Mouse (Mus musculus) heart, postnatal 25 days (tissue): ENCODE measurements around the gene Rsph6a. TPM values are rescaled to one million over a fixed set of nuclear protein-coding genes. Genes with fewer than 3 reads are reported as not detected.
"Not testable (repeated sequence)": the region's sequence is repeated elsewhere in the genome, so short reads cannot be mapped to it uniquely, and the experiment has no call there.

Experiments
- DNase-seq: peaks from one replicate; pipeline ENCODE4 v3.0.0; 2022; ENCODE audit warnings: low spot score
- intact Hi-C: fragments of 180-260 bp; cut with DNase I; formaldehyde crosslinking; loops from one replicate; pipeline ENCODE4 v1.15.1; 2025
- total RNA-seq, 2 experiments: library from RNA; stranded (reverse); gene quantifications; 2 replicates each; pipeline ENCODE4 v1.2.3; 2021

Gene Rsph6a
- total RNA-seq, 2 experiments from 2014 or later = not detected

DNA sequence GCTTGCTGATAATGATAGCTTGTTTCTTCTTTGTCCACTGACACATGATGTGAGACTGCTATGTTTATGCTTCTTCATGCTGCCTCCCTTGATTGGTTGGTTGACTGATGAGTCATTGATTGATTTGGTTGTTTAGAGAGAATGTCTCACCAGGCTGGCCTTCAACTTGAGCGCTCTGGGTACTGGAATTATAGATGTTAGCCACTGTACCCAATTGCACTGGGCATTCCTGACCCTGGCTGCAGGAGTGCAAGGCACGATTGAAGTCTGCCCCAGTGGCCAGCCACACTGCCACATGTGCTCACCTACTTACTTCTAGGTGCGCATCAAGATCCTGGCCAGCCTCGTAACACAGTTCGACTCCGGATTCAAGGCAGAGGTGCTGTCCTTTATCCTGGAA lies 9.9 kb upstream of the Rsph6a start:
- DNase-seq = no peak
- intact Hi-C loops = no loop called here

DNA sequence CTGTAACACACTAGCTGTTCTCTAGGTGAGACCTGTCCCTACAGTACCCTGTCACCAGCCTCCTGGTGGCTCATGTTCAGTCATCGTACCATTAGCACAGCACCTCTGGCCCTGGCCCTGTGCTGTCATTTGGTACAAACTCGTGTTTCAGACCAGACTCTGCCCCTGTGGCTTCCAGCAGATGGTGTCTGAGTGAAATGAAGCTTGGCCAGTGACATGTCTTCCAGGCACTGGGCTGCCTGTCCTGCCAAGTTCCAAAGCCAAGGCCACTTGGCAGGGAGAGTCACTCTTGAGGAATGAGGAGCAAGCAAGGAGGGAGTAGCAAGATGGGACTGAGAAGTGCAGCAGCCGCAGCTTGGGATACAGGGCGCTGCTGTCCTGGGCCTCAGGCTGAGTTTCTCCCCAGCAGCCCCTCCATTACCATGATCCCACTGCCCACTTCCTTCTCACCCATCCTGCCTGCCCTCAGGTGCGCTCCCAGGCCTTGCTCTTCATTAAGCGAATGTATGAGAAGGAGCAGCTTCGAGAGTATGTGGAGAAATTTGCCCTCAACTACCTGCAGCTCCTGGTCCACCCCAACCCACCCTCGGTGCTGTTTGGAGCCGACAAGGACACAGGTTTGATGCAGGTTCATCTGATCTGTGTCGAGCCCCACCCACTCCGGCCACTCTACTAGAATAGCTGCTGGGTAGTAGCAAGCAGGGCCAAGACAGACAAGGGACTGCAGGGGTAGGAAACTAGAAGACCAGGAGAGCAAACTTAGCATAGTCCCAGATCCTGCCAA lies 8.0 kb upstream of the Rsph6a start:
- no peak for DNase-seq
- intact Hi-C loops = no loop called here

DNA sequence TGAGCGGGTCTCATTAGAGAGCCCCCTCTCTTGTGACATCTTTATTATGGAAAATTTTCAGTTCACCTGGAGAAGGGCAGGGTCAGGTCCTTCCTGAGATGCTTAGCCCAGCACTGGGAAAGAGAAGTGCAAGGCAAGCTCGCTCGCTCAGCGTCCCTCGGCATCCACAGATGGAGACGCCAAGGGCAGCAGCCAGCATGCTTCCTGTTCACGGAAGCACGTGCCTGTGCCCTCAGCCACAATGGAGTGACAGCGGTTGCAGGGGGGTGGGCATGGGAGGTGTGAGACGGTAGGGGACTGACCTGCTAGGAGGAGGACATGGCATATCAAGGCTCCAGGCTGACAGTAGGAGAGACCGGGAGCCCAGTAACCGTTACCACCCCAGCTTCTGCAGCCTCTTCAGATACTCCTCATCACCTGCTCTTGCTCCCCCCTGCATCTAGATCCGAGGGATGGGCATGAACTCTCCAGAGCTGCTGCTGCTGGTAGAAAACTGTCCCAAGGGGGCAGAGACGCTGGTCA lies 6.4 kb upstream of the Rsph6a start:
- intact Hi-C loops = no loop called here
- DNase-seq = no peak

DNA sequence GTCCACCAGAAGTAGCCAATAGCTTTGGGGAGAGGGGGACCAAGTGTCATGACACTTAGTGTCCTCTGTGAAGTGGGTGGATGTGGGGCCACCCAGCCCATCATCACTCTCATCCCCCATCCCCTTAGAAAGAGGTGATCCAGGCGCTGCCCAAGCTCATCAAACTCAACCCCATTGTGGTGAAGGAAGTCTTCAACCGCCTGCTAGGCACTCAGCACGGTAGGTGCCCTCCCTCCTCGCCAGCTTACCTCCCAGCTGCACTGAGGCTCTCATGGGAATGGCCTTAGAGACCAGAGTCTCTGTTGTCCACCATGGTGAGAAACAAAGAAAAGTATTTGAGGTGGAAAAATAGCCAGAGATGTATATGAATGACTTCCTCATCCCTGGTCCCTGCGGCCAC lies 5.2 kb upstream of the Rsph6a start:
- no peak for DNase-seq
- intact Hi-C loops = no loop called here

DNA sequence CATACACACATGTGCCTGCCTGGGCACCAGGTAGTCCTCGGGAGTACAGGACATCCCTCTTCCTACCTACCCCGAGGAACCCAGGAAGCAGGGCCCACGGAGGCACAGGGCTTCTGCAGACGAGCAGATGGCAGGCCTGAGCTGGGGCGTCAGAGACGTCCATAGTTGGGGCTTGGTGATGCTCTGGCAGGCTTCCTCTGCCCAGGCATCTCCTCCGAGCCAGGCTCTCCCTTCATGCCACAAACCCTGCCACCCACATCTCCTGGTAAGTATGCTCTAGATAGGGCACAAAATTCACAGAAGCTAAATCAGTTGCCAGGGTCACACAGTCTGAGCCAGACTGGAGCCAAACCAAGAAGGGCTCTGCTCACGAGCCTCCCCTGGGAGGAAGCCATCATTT lies 4.3 kb upstream of the Rsph6a start:
- intact Hi-C loops = no loop called here
- no peak for DNase-seq

DNA sequence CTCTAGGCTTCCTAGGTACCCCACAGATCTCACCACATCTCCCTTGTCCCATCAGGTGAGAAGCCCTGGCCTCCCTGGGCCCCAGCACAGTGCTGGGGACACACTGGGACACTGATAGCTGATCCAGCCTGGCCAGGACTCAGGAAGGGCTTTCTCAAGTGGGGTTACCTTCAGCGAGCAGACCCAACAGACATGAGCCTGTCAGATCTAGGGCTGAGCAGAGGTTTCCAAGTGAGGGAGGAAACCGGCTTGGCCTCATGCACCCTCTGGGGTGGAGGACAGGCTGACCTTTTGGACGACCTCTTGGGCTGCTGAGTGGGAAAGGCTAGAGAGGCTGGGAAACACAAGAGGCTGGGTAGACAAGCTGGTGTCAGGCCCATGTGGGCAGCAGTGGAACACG lies 3.3 kb upstream of the Rsph6a start:
- DNase-seq = no peak

DNA sequence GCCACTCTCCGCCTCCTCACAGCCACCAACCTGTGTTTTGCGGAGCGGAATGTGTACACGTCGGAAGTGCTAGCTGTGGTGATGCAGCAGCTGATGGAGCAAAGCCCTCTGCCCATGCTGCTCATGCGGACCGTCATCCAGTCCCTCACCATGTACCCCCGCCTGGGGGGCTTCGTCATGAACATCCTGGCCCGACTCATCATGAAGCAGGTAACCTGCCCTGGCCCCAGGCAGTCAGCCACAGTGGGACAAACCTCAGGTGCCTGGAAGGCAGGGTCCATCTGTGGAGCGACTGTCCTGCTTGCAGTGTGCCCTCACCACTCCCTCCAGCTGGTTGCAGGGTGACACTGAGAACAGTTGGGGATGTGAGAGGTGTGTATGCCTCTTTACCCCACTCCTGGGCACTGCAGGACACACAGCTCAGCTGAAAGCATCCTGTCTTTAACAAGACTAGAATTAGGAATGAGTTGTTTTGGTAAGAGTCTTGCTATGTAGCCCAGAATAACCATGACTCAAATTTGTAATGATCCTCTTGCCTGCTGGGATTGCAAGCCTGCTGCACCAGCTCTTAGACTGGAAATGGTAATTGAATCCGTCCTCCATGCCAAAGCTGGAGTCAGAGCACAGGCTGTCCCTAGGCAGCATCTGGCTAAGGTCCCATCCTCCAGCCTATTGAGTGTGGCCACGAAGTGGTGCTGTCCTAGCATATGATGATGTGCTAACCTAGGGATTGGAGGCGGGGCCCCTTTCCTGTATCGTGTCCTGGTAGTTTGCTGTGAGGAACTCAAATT lies 1.9 kb upstream of the Rsph6a start:
- no peak for DNase-seq
- intact Hi-C loops = no loop called here

More for the DNA sequence above, 3.3 kb upstream of the Rsph6a start:
- intact Hi-C loops = no loop called here

DNA sequence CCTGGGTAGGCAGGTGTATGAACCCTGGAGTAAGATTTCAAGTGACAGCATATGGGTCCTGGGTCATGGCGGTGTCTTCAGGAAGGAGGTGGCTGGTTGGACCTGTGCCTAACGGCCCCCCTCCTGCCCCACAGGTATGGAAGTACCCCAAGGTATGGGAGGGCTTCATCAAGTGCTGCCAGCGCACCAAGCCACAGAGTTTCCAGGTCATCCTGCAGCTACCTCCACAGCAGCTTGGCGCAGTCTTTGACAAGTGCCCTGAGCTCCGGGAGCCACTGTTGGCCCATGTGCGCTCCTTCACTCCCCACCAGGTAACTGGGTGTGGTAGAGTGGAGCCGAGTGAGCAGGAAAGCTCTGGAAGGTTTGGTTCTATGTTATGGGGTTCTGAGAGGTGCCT lies 1.4 kb upstream of the Rsph6a start:
- DNase-seq = no peak
- intact Hi-C loops = no loop called here

DNA sequence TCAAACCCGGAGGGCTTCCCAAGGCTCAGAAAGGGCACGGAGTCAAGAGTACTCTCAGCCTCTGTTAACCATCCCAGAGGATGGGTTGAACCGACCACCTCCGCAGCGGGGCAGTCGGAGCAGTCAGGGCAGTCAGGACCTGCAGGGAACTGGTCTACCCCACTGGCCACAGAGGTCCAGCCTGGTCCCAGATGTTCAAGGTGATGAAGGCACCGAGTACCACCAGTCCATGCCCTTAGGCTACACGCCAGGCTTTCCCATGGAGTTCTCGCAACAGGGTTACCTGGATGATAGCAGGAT lies 237 bp downstream of the Rsph6a start:
- DNase-seq = no peak
- intact Hi-C loops = no loop called here

DNA sequence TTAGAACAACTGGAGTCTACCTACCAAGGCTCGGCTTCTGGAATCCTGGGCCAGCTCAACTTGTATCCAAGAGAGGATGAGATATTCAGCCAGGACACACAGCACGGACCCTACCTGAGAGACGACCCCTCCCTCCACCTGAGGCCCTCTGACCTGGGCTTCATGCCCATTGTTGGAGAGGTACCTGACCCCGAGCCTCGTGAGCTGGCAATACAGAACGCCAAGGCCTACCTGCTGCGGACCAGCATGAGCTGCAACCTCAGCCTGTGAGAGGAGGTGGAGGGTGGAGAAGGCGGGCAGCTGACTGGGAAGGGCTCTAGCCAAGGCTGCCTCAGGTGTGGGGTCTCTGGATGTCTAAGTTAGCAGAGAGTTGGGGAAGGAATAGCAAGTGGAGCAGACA lies 618 bp downstream of the Rsph6a start:
- no peak for DNase-seq
- intact Hi-C loops = no loop called here

DNA sequence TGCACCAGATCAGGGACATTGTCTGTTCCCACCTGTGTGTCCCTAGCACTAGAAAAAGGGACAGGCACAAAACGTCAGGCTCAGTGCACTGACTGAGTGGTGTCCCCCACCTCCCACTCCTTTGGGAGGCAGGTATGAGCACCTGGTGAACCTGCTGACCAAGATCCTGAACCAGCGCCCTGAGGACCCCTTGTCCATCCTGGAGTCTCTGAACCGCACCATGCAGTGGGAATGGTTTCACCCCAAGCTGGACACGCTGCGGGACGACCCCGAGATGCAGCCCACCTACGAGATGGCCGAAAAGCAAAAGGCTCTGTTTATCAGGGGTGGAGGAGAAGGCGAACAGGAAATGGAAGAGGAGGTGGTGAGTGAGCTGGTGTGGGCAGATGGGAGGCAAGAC lies 2.9 kb downstream of the Rsph6a start:
- DNase-seq = no peak
- intact Hi-C loops = no loop called here

DNA sequence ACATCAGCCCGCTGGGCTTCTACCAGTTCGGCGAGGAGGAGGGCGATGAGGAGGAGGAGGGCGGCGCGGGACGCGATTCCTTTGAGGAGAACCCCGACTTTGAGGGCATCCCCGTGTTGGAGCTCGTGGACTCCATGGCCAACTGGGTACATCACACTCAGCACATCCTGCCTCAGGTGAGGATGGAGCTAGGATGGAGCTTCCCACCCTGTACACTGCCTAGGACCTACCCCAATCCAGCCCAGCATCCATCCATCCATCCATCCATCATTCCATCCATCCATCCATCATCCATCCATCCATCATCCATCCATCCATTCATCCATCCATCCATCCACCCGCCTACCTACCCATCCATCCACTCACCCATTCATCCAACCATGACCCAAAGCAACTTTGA lies 11.4 kb downstream of the Rsph6a start:
- DNase-seq = no peak
- intact Hi-C loops = no loop called here

DNA sequence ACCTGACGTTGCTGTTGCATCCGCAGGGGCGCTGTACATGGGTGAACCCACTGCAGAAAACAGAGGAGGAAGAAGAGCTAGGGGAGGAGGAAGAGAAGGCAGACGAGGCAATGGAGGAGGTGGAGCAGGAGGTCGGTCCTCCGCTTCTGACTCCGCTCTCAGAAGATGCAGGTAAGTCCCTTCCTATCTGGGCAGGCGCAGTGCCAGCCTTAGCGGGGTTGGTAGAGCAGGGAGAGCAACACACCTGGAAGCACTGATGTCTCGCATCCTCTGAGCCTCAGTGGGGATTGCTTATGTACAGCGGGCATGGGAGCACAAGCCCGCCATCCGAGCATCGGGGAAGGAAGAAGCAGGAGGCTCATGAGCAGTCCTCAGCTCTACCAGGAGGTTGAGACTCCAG lies 12.6 kb downstream of the Rsph6a start:
- intact Hi-C loops = no loop called here
- DNase-seq = no peak

DNA sequence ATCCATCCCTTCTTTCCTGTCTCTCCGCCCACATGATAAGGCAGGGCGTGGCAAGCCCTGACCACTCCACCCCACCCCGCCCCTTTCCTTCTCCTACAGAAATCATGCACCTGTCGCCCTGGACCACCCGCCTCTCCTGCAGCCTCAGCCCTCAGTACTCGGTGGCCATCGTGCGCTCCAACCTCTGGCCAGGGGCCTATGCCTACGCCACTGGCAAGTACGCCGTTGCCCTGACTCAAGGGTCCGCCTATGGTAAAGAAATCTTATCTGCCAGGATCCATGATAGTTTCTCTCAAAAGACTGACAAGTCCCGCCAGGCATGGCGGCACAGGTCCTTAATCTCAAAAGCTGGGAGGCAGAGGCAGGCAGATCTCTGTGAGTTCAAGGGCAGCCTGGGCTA lies 13.4 kb downstream of the Rsph6a start:
- DNase-seq = no peak
- intact Hi-C loops = no loop called here

DNA sequence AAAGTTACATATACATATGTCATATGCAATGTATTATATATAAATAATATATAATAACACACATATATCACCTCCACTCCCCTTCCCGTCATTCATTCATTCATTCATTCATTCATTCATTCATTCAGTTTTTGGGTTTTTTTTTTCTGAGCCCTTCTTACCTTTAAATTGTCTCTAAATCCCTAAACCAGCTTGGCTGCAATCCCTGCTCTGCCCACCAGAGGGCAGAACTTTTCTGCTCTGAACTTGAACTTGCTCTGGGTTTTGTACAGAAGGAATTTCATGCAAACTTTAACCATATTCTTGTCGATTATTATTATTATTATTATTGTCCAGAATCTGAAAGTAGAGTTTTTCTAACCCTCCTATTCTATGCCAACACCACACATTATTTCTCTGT lies 14.2 kb downstream of the Rsph6a start:
- no peak for DNase-seq
- intact Hi-C loops = loop anchor here (1.0 kb wide), 1 partner anchor 25 kb away; no protein-coding TSS in a partner anchor

DNA sequence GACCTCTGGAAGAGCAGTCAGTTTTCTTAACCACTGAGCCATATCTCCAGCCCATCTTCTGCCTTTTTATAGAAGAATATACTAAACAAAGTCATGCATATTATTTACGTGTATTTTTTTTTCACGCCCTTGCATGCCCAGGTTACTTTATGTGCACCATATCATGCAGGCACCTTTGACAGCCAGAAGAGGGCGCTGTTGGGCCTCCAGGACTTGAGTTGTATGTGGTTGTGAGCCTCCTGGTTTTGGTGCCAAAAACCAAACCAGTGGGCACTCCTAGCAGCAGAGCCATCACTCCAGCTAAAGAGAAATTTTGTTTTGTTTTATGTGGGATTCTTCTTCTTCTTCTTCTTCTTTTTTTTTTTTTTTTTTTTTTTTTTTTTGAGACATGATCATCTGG lies 15.0 kb downstream of the Rsph6a start:
- DNase-seq = no peak
- intact Hi-C loops = loop anchor here (1.0 kb wide), 1 partner anchor 24 kb away; no protein-coding TSS in a partner anchor

DNA sequence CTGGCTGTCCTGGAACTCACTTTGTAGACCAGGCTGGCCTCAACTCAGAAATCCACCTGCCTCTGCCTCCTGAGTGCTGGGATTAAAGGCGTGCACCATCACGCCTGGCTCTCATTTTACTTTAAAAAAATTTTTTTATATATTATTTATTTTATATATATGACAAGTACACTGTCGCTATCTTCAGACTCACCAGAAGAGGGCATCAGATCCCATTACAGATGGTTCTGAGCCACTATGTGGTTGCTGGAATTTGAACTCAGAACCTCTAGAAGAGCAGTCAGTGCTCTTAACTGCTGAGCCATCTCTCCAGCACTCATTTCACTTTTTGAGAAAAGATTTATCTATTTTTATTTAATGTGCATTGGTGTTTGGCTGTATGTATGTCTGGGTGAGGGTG lies 16.5 kb downstream of the Rsph6a start:
- DNase-seq = not testable (repeated sequence)
- intact Hi-C loops = loop anchor here (2.0 kb wide), 1 partner anchor 48 kb away; the partner anchor contains the start of genes Fbxo46 and Gm4969

DNA sequence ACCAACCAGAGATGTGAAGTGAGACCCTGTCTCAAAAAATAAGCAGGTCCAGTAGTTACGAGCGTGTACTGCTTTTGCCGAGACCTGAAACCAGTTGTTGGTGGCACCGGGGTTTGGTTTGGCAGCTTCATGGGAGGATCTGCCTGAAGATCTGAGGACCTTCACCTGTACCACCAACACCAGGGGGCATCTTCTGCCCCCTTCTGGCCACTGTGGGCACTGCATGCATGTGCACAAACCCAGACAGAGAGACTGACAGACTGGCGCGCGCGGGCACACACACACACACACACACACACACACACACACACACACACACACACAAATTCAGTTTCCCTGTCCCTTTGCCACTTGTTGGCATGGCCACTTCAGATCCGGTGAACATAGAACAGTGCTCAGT lies 19.0 kb downstream of the Rsph6a start:
- DNase-seq = no peak
- intact Hi-C loops = no loop called here

DNA sequence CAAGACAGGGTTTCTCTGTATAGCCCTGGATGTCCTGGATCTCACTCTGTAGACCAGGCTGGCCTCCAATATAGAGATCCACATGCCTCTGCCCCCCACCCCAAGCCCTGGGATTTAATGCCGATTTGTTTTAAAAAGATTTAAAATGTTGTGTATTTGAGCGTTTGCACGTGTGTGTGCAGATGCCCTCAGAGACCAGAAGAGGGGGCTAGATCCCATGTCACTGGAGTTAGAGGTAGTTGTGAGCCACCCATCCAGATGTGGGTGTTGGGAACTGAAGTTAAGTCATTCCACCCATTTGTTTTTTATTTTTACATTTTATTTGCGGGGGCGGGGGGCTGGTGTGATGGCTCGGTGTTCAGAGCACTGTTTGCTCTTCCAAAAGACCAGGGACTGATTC lies 20.0 kb downstream of the Rsph6a start:
- no peak for DNase-seq
- intact Hi-C loops = loop anchor here (2.0 kb wide), 1 partner anchor 14 kb away; no protein-coding TSS in a partner anchor

DNA sequence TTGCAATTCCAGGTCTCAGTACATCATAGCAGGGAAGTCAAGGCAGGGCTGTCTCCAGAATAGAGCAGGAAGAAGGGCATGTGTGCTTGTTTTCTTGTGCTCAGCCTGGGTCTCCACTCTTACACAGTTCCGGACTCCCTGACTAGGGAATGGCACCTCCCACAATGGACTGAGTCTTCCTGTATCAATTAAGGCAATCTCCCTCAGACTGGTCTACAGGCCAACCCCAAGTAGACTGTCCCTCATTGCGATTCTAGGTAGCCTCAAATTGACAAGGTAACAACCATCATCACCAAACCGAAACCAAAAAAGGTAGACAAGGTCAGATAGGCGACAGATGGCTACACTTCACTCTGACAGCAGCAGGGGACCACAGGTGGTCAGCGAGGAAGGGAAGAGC lies 20.7 kb downstream of the Rsph6a start:
- intact Hi-C loops = loop anchor here (2.0 kb wide), 1 partner anchor 14 kb away; no protein-coding TSS in a partner anchor

More for the DNA sequence above, 20.7 kb downstream of the Rsph6a start:
- DNase-seq = no peak
